Mouse (Mus musculus): ENCODE measurements around the gene Ttll5. TPM values are rescaled to one million over a fixed set of nuclear protein-coding genes. Genes with fewer than 3 reads are reported as not detected.
A peak's percentile ranks its signal among the peaks of the same experiment; 100 is the strongest.

The Ttll5 gene
- polyA plus RNA-seq, 1 experiment from 2014 or later, result 8.2 TPM

- H3K27ac ChIP-seq (ENCODE audit: low read length), result 0 out of 2 replicates have a peak overlapping the region, but pooled peaks have one; percentile 4
- H3K27me3 ChIP-seq (replicated peaks; ENCODE audit: control insufficient read depth, insufficient read depth, low read length), result no peaks in the 10 kb centered on the region
- no peak overlapping the region for H3K9ac ChIP-seq (ENCODE audit: low read depth, low read length)
- H3K36me3 ChIP-seq (ENCODE audit: control insufficient read depth, insufficient read depth, low read length), result peaks cover 5% of the 10 kb centered on the region; the same call in 1 of the 2 replicates
- no peak overlapping the region for H3K4me2 ChIP-seq (ENCODE audit: low read depth, low read length)
- H3K4me3 ChIP-seq (ENCODE audit: low read length), result no peak overlapping the region
- no peaks in the 10 kb centered on the region for H3K9me3 ChIP-seq (ENCODE audit: control insufficient read depth, low read length)
- H3K4me1 ChIP-seq (ENCODE audit: control insufficient read depth, insufficient read depth, low read length), result no peaks in the 10 kb centered on the region
- WGBS, result 63% methylated on average over 18 of the region's 18 CpGs
- ATAC-seq, result 0 out of 2 replicates have a peak, but pooled peaks have one; percentile 39
Observed at GRCm38 (mm10) chr12:86091601-86092132, 267.2 kb downstream of the Ttll5 start.

- 82% methylated on average over 4 of the region's 4 CpGs for WGBS
- Histone ChIP-seq H3K9me3 (ENCODE audit: control insufficient read depth, low read length) (no peaks in the 10 kb centered on the region), H3K27ac (ENCODE audit: low read length) (no peak overlapping the region), H3K4me2 (ENCODE audit: low read depth, low read length) (no peak overlapping the region), H3K9ac (ENCODE audit: low read depth, low read length) (no peak overlapping the region), H3K4me1 (ENCODE audit: control insufficient read depth, insufficient read depth, low read length) (no peaks in the 10 kb centered on the region), H3K36me3 (ENCODE audit: control insufficient read depth, insufficient read depth, low read length) (peaks cover 2% of the 10 kb centered on the region; the same call in 1 of the 2 replicates), H3K27me3 (replicated peaks; ENCODE audit: control insufficient read depth, insufficient read depth, low read length) (no peaks in the 10 kb centered on the region), H3K4me3 (ENCODE audit: low read length) (no peak overlapping the region)
- peak; percentile 54 for ATAC-seq
Observed at GRCm38 (mm10) chr12:86094075-86094474, 269.6 kb downstream of the Ttll5 start.

GRCm38 (mm10) chr12:86095806-86096205 is 271.3 kb downstream of the Ttll5 start:
- H3K9me3 ChIP-seq (ENCODE audit: control insufficient read depth, low read length), result no peaks in the 10 kb centered on the region
- H3K4me3 ChIP-seq (ENCODE audit: low read length), result no peak overlapping the region
- H3K27ac ChIP-seq (ENCODE audit: low read length), result no peak overlapping the region
- no peak overlapping the region for H3K4me2 ChIP-seq (ENCODE audit: low read depth, low read length)
- no peak for ATAC-seq
- 89% methylated on average over 4 of the region's 4 CpGs for WGBS
- no peaks in the 10 kb centered on the region for H3K4me1 ChIP-seq (ENCODE audit: control insufficient read depth, insufficient read depth, low read length)
- H3K36me3 ChIP-seq (ENCODE audit: control insufficient read depth, insufficient read depth, low read length), result no peaks in the 10 kb centered on the region
- H3K9ac ChIP-seq (ENCODE audit: low read depth, low read length), result no peak overlapping the region
- no peaks in the 10 kb centered on the region for H3K27me3 ChIP-seq (replicated peaks; ENCODE audit: control insufficient read depth, insufficient read depth, low read length)

- no peak overlapping the region for H3K4me3 ChIP-seq (ENCODE audit: low read length)
- no peaks in the 10 kb centered on the region for H3K36me3 ChIP-seq (ENCODE audit: control insufficient read depth, insufficient read depth, low read length)
- WGBS, result 85% methylated on average over 11 of the region's 11 CpGs
- H3K4me1 ChIP-seq (ENCODE audit: control insufficient read depth, insufficient read depth, low read length), result no peaks in the 10 kb centered on the region
- no peak overlapping the region for H3K9ac ChIP-seq (ENCODE audit: low read depth, low read length)
- no peak overlapping the region for H3K27ac ChIP-seq (ENCODE audit: low read length)
- H3K27me3 ChIP-seq (replicated peaks; ENCODE audit: control insufficient read depth, insufficient read depth, low read length), result no peaks in the 10 kb centered on the region
- no peak for ATAC-seq
- H3K9me3 ChIP-seq (ENCODE audit: control insufficient read depth, low read length), result no peaks in the 10 kb centered on the region
- no peak overlapping the region for H3K4me2 ChIP-seq (ENCODE audit: low read depth, low read length)
Observed at GRCm38 (mm10) chr12:86097781-86098180, 273.3 kb downstream of the Ttll5 start.

- no peaks in the 10 kb centered on the region for H3K9me3 ChIP-seq (ENCODE audit: control insufficient read depth, low read length)
- no peak overlapping the region for H3K9ac ChIP-seq (ENCODE audit: low read depth, low read length)
- H3K4me1 ChIP-seq (ENCODE audit: control insufficient read depth, insufficient read depth, low read length), result peaks cover 8% of the 10 kb centered on the region
- WGBS, result 93% methylated on average over 3 of the region's 3 CpGs
- no peak overlapping the region for H3K27ac ChIP-seq (ENCODE audit: low read length)
- no peaks in the 10 kb centered on the region for H3K27me3 ChIP-seq (replicated peaks; ENCODE audit: control insufficient read depth, insufficient read depth, low read length)
- no peak overlapping the region for H3K4me2 ChIP-seq (ENCODE audit: low read depth, low read length)
- H3K4me3 ChIP-seq (ENCODE audit: low read length), result no peak overlapping the region
- no peaks in the 10 kb centered on the region for H3K36me3 ChIP-seq (ENCODE audit: control insufficient read depth, insufficient read depth, low read length)
- ATAC-seq, result no peak
Observed at GRCm38 (mm10) chr12:86100711-86101110, 276.3 kb downstream of the Ttll5 start.

GRCm38 (mm10) chr12:86102686-86103085 is 278.2 kb downstream of the Ttll5 start:
- Histone ChIP-seq H3K27ac (ENCODE audit: low read length) (no peak overlapping the region), H3K4me1 (ENCODE audit: control insufficient read depth, insufficient read depth, low read length) (peaks cover 8% of the 10 kb centered on the region), H3K4me3 (ENCODE audit: low read length) (no peak overlapping the region), H3K9ac (ENCODE audit: low read depth, low read length) (no peak overlapping the region), H3K9me3 (ENCODE audit: control insufficient read depth, low read length) (no peaks in the 10 kb centered on the region), H3K4me2 (ENCODE audit: low read depth, low read length) (no peak overlapping the region), H3K27me3 (replicated peaks; ENCODE audit: control insufficient read depth, insufficient read depth, low read length) (no peaks in the 10 kb centered on the region), H3K36me3 (ENCODE audit: control insufficient read depth, insufficient read depth, low read length) (no peaks in the 10 kb centered on the region)
- ATAC-seq, result no peak
- WGBS, result 73% methylated on average over 8 of the region's 8 CpGs

GRCm38 (mm10) chr12:86103391-86103790 is 278.9 kb downstream of the Ttll5 start:
- Histone ChIP-seq H3K9ac (ENCODE audit: low read depth, low read length) (no peak overlapping the region), H3K4me2 (ENCODE audit: low read depth, low read length) (no peak overlapping the region), H3K36me3 (ENCODE audit: control insufficient read depth, insufficient read depth, low read length) (no peaks in the 10 kb centered on the region), H3K27me3 (replicated peaks; ENCODE audit: control insufficient read depth, insufficient read depth, low read length) (no peaks in the 10 kb centered on the region), H3K4me3 (ENCODE audit: low read length) (no peak overlapping the region), H3K9me3 (ENCODE audit: control insufficient read depth, low read length) (no peaks in the 10 kb centered on the region), H3K27ac (ENCODE audit: low read length) (peak overlapping the region; percentile 39; the same call in 1 of the 2 replicates), H3K4me1 (ENCODE audit: control insufficient read depth, insufficient read depth, low read length) (peaks cover 8% of the 10 kb centered on the region)
- no peak for ATAC-seq
- WGBS, result 58% methylated on average over 11 of the region's 11 CpGs

GRCm38 (mm10) chr12:86103852-86104251 is 279.4 kb downstream of the Ttll5 start:
- Histone ChIP-seq H3K4me1 (ENCODE audit: control insufficient read depth, insufficient read depth, low read length) (peaks cover 8% of the 10 kb centered on the region), H3K4me3 (ENCODE audit: low read length) (no peak overlapping the region), H3K4me2 (ENCODE audit: low read depth, low read length) (no peak overlapping the region), H3K9me3 (ENCODE audit: control insufficient read depth, low read length) (no peaks in the 10 kb centered on the region), H3K9ac (ENCODE audit: low read depth, low read length) (no peak overlapping the region), H3K27ac (ENCODE audit: low read length) (peak overlapping the region; percentile 39; the same call in 1 of the 2 replicates), H3K36me3 (ENCODE audit: control insufficient read depth, insufficient read depth, low read length) (no peaks in the 10 kb centered on the region), H3K27me3 (replicated peaks; ENCODE audit: control insufficient read depth, insufficient read depth, low read length) (no peaks in the 10 kb centered on the region)
- 27% methylated on average over 8 of the region's 8 CpGs for WGBS
- peak; percentile 46 for ATAC-seq

- peak; percentile 61 for ATAC-seq
- no peak overlapping the region for H3K4me2 ChIP-seq (ENCODE audit: low read depth, low read length)
Observed at GRCm38 (mm10) chr12:86104297-86104696, 279.8 kb downstream of the Ttll5 start.

GRCm38 (mm10) chr12:86105546-86105945 is 281.1 kb downstream of the Ttll5 start:
- no peak for ATAC-seq

More at GRCm38 (mm10) chr12:86104297-86104696, 279.8 kb downstream of the Ttll5 start:
- no peaks in the 10 kb centered on the region for H3K9me3 ChIP-seq (ENCODE audit: control insufficient read depth, low read length)
- WGBS, result 58% methylated on average over 11 of the region's 11 CpGs
- H3K27ac ChIP-seq (ENCODE audit: low read length), result no peak overlapping the region
- no peaks in the 10 kb centered on the region for H3K36me3 ChIP-seq (ENCODE audit: control insufficient read depth, insufficient read depth, low read length)
- H3K9ac ChIP-seq (ENCODE audit: low read depth, low read length), result no peak overlapping the region
- H3K4me3 ChIP-seq (ENCODE audit: low read length), result no peak overlapping the region
- peaks cover 8% of the 10 kb centered on the region for H3K4me1 ChIP-seq (ENCODE audit: control insufficient read depth, insufficient read depth, low read length)
- no peaks in the 10 kb centered on the region for H3K27me3 ChIP-seq (replicated peaks; ENCODE audit: control insufficient read depth, insufficient read depth, low read length)

More at GRCm38 (mm10) chr12:86105546-86105945, 281.1 kb downstream of the Ttll5 start:
- Histone ChIP-seq H3K4me1 (ENCODE audit: control insufficient read depth, insufficient read depth, low read length) (peaks cover 8% of the 10 kb centered on the region), H3K9me3 (ENCODE audit: control insufficient read depth, low read length) (no peaks in the 10 kb centered on the region), H3K27ac (ENCODE audit: low read length) (no peak overlapping the region), H3K36me3 (ENCODE audit: control insufficient read depth, insufficient read depth, low read length) (no peaks in the 10 kb centered on the region; the same call in 1 of the 2 replicates), H3K9ac (ENCODE audit: low read depth, low read length) (no peak overlapping the region), H3K4me2 (ENCODE audit: low read depth, low read length) (no peak overlapping the region), H3K4me3 (ENCODE audit: low read length) (no peak overlapping the region), H3K27me3 (replicated peaks; ENCODE audit: control insufficient read depth, insufficient read depth, low read length) (no peaks in the 10 kb centered on the region)
- WGBS, result 65% methylated on average over 8 of the region's 10 CpGs
